Mouse (Mus musculus) adrenal gland, adult (tissue): ENCODE results near the gene Hnrnph2.

Experiments
- DNase-seq, 2 experiments: peaks; one replicate each; pipeline ENCODE4 v3.0.0; 2022 to 2023; ENCODE audit warnings: low spot score in 1 of 2; ENCODE audit not compliant: inconsistent age in 2 of 2

The Hnrnph2 gene

DNA sequence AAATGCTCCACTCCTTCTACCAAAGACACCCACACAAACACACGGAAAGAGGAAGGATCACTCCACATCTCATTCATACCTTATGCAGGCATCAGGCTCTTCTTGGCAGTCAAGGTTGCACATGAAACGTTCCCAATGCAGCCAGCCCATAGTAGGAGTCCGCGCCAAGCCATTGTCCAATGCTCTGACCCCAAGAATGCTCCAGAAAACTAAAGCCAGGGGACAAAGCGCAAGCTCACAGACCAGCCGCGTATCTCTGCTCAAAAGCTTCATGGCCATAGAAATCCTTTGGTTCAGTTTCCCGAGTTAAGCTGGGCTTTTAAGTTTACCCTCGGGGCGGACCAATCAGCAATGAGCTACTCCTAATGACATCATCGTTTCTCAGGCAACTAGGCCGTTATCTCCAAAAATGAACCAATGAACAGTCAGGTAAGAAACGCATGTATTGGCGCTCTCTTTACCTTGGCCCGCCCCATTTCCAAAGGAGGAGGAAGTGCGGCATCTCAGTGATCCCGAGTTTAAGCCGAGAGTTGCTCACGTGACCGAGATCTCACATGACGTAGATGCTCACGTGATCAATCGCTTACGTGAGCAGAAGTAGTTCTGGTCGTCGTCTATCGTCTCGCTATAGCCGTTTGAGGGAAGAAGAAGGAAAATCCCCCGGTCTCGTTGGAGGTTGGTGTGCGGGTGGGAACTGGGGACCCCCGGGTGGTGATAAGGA, at the start of gene Hnrnph2, which contains the start of gene Gla:
Gene Hnrnph2, plus strand, starts transcription at position 521 of the 721 bp plus-strand sequence.
Gene Gla, minus strand, starts transcription at position 467 of the 721 bp plus-strand sequence.
- DNase-seq, result peak; percentile 92 to 95

DNA sequence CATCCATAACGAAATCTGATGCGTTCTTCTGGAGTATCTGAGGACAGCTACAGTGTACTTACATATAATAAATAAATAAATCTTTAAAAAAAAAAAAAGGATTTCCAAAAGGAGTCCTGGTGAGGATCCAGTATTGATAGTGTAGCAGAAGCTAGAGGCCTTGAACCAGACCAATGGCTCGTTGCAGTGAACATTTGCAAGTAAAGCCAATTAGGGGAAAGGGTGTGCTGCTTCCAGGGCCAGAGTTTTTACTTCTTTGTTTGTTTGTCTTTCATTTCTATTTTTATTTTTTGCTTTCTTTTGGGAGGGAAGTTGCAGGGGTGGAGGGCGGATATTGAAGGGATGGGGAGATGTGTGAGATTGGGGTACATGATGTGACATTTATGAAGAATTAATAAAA, 47.7 kb upstream of the Hnrnph2 start:
- DNase-seq, result no peak

DNA sequence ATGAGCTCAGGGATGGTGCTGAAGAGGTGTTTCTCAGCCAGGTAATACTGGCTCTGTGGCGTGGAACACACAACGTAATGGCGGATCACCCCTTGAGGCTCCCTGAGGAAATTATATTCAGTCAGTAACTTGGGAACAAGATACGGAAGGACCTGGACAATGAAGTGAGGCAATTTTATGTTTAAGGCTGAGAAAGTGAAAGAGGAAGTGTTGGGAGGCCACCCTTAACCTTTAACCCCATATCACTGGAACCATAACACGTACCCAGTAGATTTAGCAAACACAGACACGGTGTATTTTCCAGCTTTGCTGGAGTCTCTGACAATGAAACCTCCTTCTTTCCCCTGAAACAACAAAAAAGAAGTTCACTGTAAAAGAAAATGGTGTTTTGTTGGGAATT, 46.6 kb upstream of the Hnrnph2 start:
- no peak for DNase-seq

DNA sequence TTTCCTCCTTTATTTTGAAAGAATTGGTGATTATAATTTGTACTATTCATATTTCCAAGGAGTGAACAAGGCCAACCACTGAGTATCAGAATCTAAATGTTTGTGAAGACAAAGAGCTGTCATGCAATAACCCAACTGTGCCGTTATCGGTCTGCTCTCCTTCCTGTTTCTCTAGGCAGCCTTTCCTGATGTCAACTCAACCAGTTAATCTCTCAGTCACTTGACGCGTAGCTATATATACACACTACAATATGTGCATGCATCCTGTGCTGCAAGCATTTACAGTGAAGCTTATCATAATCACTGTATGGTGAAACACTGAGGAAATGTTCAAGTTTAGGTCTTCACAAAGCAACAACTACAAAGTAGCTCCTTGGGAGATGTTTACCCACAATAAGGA, 36.7 kb upstream of the Hnrnph2 start:
- no peak for DNase-seq

DNA sequence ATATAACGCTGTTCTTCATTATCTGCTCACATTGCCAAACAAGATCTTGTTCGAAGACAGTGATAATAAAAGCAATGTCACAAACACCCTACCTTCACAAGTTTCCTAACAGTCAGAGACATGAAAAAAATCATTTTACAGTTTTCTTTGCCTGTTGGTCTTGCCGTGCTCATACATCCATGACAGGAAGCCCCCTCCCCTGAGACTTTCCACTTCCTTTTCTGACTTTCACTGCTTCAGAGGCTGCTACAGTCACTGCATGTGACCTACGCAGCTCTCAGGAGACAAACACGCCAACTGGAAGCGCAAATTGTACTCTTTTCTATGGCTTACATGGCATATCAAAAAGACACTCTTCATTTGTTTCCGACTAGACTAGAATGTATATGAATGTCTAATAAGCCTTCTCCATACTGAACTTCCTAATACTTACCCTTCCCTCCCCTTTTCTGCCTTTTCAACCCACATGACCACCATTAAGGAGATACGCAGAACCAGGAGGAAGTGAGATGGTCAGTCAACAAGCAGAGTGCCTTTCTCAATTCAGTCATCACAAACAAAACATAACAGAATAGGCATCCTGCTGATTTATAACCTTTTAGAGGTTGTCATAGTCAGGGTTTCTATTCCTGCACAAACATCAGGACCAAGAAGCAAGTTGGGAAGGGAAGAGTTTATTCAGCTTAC, 34.3 kb upstream of the Hnrnph2 start:
- DNase-seq, result no peak

DNA sequence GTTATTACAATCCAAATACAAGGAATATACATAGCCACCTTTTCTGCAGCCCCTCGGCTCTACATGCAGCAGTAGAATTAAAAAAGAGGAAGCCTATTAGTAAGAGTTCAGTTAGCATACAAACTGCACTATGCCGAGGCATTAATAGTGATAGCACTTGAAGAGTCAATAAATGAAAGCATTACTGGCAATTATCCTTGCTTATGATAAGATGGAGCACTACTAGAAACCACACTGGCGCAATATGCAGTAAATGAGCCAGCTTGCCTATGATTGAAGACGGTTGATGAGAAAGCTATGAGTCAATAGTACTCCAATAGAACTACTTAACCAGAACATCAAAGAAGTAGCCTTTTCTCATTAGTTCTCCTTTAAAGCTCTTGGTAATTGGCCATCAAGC, 23.1 kb upstream of the Hnrnph2 start:
- DNase-seq, result no peak

DNA sequence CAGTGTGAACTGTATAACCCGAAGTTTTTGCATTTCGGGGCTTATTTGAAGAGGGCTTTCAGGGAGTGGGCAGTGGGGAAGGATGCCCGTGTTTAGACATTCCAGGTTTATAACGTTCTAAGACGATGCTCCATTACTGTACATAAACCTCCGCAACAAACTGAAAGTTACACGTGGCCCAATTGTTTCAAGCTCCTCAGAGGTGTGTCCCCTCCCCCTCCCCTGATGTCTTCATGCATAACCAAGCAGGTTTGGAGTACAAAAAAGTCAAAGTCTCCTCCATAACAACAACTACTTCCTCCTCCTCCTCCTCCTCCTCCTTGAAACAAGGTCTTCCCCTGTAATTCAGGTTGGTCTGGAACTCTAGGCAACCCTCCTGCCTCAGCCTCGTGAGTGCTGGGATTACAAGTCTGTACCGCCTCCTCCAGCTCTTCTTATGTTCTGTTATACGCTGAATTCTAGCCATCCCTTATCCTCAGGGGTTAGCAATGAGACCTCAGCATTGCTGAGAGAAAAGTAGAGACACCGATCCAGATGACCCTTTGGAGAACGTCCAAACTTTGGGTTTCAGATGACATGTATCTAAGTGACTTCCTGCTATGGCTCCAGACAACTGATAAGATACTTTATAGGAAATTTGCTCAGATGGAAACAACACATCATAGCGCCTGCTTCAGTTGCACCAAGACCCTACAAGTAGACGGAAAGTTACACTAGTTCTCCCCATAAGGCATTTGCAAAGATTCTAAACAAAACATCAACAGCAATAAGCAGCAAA, 20.3 kb upstream of the Hnrnph2 start:
- DNase-seq, result no peak

DNA sequence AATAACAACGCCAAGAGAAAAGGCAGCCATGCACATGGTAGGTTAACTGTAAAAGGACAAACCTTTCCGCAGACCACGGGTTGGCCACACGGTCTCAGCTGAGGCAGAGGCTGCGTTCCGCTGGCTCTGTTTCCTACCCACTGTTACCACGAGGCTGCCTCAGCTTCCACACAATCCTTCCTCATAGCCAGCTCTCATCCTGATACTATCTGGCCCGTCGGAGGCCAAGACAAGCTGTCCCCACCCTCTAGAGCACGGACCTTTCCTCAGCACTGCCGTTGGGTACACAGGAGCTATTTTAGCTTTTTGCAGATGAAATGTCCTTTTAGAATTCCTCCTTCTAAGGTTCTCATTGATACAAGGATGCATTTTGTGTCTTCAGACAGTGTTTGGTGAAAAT, 18.7 kb upstream of the Hnrnph2 start:
- DNase-seq, result no peak

DNA sequence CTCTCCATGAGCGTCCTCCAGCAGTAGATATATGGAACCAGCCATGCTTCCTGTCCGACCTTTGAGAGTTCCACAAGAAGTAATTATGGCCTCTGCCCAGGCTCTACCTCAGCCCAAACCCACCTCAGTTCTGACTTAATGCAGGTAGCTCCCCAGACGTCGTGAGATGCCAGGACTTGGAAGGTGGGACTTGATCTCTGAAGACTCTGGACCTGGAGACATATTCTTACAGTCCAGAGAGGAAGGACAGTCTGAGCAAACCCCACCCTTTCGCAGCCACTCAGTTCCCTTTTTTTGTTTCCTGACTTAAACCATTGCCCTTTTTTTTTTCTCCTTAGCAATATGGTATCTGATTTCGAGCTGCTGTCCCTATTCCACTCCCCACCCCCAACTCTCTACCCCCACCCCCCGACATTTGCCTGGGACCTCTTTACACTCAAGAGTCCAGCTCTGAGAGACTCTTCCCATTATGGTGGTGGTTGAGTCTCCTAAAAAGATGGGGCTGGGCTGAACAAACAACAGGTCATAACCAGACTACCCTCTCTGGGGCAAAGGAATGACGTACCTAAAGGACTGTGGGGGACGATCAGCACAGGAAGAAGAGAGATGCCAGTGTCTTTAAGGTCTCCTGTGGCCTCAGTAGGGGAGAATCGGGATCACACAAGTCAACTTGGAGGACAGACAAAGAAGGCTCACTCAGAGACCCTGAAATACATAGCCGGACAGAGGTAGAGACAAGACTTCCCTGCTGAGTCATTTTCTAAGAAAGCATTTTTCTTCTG, 17.9 kb upstream of the Hnrnph2 start, which contains the start of gene Btk:
Gene Btk, minus strand, starts transcription at position 683 of the 782 bp plus-strand sequence.
- DNase-seq, result no peak

DNA sequence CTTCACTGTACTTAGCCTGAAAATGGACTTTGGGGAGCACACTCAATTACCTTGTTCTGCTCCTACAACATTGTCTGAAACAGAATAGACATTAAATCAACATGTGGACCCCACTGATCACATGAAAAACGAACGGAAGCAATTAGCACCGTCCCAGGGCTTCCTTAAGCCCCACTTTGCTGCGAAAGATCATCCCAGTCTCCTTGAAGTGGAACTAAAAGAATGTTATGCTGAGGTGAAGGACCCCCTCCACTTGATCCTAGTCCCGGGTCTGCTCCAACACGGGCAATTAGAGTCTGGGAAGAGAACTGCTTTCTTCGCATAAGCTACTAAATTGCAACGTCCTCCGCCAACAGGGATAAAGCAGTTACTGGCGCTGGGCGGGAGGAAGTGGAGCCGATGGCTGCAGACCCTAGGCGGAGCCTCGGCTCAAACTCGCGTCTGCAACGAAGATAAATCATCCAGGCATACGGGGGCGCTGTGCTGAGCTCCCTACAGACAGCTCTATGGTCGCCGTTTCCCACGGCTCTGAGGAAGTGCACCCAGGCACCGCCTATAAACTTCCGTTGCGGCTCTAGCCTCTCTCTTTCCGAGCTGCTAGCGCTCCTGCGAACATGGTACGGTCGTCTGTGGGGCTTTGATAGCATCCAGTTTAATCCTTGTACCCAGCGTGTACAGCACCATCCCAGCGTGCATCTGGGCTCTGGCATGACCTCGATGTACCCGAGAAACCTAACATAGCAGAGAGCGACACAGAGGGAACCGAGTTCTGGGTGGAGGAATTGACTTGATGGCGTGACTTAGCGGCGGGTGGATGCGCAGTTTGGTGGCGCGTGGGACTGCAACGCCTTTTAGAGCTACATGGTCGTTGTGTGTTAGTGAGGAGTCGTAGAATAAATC, 15.6 kb upstream of the Hnrnph2 start, which contains the start of gene Rpl36a:
Gene Rpl36a, plus strand, starts transcription at position 552 of the 900 bp plus-strand sequence.
- peak; percentile 90 to 96 for DNase-seq

DNA sequence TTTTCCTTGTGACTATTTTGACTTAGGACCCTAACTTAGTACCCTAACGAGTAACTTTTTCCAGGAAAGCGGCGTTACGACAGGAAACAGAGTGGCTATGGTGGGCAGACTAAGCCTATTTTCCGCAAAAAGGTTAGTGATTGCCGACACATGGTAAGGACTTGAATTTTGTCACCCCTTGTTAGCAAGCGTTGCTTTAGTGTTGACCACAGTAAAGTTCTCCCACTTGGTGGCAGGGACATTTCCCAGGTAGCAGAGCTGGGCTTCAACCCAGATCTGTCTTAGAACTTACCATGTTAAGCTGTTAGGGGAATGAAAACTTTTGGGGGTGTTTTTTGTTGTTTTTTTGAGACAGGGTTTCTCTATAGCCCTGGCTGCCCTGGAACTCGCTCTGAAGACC, 14.5 kb upstream of the Hnrnph2 start:
- peak in 1 of 2 experiments; percentile 31 for DNase-seq

DNA sequence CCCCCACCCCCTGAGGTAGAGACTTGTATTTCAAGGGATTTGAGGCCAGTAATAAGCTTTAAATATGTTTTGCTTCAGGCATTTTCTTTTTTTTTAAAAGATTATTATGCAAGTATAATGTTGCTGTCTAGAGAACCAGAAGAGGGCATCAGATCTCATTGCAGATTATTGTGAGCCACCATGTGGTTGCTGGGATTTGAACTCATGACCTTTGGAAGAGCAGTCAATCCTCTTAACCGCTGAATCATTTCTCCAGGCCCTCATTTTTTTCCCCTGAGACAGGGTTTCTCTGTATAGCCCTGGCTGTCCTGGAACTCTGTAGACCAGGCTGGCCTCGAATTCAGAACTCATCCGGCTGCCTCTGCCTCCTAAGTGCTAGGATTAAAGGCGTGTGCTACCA, 12.7 kb upstream of the Hnrnph2 start:
- DNase-seq, result no peak

DNA sequence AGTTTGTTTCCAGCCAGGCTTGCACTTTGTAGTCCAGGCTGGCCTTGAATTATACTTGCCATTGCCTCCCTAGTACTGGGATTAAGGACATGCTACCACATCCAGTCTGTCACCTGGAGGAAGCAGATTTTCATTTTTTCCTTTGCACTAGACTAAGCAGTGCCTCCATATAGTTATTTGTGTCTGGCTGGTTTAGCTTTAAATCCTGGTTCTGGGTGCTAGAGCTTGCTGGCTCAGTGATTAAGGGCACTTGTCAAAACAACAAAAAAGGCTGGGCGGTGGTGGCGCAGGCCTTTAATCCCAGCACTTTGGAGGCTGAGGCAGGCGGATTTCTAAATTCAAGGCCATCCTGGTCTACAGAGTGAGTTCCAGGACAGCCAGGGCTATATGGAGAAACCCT, 12.0 kb upstream of the Hnrnph2 start:
- no peak for DNase-seq

DNA sequence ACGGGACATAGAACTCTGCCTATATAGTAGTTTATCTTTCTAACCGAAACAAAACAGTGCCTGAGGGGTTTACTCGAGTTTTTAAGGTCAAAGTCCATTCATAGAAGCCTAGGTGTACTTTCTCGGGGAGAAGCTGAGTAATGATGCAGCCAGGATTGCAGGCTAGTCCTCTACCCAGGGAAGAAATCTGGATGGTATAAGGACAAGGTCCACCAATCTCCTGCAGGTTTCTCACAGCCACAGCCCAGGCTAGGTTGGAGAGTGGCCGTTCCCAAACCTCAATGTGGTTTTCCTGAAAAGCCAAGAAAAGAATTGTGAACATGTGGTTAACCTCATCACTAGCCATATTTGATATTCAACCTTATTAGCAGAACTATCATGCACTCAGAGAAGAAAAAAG, 11.1 kb upstream of the Hnrnph2 start:
- no peak for DNase-seq

DNA sequence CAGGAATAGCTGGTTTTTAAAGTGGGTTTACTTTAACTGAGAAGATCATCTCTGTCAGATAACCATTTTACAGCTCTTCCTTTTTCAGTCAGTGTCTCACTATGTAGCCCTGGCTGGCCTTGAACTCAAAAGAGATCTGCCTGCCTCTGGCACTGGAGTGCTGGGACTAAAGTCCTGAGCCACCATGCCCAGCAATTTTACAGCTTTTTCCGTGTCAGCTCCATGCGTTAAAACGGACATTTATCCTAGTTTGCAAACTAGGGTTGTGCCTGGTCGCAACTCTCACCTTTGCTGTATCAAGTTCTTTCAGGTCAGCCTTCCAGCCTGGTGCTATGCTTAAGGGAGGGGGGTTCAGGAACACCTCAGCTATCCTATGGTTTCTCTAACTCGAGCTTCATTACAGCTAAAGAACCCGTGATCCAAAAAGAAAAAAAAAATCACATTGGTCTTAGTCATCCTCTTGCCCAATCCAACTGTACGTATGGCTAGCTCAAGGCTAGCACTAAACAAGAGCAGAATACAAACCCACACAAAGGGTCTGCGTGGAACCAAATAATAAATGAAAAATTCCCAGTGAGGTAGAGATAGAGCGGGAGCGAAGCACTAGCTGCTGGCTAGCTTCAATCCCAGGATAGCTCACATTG, 935 bp upstream of the Hnrnph2 start:
- peak in 1 of 2 experiments; percentile 44 for DNase-seq

DNA sequence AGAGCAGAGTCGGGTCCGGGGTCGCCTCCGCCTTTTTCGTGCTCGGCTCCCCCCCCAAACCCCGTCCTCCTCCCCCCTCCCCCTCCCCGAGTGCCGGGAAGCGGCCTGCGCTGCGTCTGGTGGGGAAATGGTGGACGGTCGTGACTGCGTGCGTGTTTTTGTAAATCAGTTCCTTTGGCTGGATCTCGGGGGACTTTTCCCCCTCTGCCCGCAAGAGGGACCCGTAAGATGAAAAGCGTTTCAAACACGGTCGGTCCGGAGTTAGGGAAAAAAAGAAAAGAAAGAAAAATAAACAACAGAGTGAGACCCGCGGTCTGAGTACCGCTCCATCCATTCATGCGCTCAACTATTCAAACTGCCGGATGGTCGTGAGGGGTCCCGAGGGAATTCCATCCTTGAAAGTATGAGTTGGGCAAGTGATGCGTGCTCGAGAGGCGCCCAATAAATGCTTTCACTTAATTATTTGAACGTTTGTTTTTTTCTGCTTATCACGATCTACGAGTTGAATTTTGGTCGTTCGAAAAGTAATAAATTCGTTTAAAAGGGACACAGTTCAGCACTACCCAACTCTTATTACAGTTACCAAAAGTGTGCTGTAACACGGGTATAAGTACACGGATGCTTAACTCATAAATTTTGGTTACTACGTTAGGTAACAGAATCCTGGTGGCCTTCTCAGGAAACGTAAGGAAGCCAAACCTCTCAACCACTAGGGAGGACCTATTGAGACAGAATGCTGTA, 571 bp downstream of the Hnrnph2 start:
- peak in 1 of 2 experiments; percentile 45 for DNase-seq

DNA sequence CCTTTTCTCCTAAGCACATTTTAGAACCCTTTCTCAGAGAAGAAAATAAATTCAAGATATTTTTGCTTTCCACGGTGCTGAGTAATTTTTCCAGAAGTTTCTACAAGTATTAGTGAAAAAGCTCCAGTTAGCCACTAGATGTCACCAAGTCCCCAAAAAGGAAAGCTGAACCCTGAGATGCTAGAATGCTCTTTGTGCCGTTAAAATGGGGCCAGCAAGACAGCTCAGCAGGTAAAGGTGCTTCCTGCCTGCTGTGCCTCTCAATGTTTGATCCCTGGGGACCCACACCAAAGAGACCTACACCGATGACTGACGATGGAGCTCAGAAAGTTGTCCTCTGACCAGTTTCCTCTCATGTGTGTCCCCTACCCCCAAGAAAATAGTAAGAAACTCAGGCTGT, 8.5 kb downstream of the Hnrnph2 start:
- peak in 1 of 2 experiments; percentile 57 for DNase-seq

DNA sequence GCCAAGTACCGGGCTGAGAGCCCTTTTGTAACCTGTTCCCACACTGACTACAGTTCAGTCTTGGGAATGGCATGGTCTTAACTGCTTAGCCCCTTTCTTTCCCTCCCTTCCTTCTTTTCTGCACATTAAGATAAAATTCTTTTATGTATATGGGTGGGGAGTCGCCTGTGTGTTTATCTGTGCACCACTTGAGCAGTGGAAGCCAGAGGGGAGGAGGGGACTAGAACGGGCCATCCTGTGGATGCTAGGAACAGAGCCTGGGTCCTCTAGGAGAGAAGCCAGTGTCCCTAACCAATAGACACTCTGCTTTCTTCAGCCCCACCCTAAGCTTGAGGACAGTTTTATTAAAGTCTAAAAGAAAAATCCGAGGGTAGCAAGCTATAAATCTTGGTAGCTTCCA, 10.0 kb downstream of the Hnrnph2 start:
- DNase-seq, result no peak
